Mouse (Mus musculus): Measurements from ENCODE around the gene Ripk1.

- TF ChIP-seq CTCF (IDR thresholded peaks at IDR 0.05; ENCODE audit: low read depth) = no peak
- TF ChIP-seq EP300 (IDR thresholded peaks at IDR 0.05; ENCODE audit: low read depth) = no peak
Observed at GRCm38 (mm10) chr13:34079801-34080200, 77.6 kb downstream of the Ripk1 start.
